22 mouse cellular contexts compared by ENCODE assay signal in the genomic region with DNA sequence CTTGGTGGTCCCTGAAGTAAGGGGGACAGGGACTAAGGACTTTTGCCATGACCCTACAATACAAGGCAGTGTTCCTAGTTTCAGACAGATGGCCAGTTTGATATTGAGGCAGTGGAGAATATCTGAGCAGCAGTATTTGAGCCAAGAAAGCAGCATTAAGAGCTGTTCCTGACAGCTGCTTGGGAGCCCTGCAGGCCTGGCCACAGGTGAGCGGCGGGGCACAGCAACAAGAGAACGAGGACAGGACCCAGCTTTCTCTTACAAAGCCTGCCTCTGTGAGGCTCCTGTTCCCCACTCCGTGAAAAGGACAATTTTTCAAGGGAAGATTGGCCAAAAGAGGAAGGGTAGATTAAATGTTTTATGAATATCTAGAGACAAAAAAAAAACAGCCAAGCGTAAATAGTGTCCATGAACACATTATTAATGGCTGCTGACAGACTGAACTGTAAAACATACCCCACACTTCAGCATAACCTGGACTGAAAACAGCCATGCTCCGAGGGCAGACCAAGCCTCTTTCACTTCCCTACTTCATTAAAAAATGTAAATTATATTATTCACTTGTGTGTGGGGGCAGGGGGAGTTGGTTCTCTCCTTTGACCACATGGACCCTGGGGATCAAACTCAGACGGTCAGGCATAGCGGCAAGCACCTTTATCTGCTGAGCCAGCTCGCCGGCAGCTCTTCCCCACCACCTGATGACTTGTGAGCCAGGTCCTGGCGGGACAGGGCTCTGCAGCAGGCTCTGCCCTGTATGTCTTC. TPM values are rescaled to one million over a fixed set of nuclear protein-coding genes. Genes with fewer than 3 reads are reported as not detected.
DNase-seq lines count a peak whose midpoint lies in the region; ATAC-seq and TF ChIP-seq lines count a peak whose summit lies in the region.
"Had no signal": no experiment of that assay in that cellular context is flagged by ENCODE, and none has a peak within 500 bp of the region (broad histone marks: within the 10 kb centered on the region; RNA-seq: fewer than 3 reads in every experiment).

No protein-coding gene starts in this region.

- H3K4me3 ChIP-seq in hindbrain, postnatal 0 days (ENCODE audit: low read length): no peak overlapping the region
- no peak overlapping the region for H3K4me3 ChIP-seq in hindbrain, embryonic 14.5 days (replicated peaks; ENCODE audit: low read length)
- H3K4me3 ChIP-seq: embryonic facial prominence, embryonic 13.5 days; forebrain, embryonic 12.5 days; heart, adult 2 months; heart, embryonic 15.5 days; hindbrain, embryonic 10.5 days; hindbrain, embryonic 15.5 days had no signal

- no peak overlapping the region for H3K27ac ChIP-seq in hindbrain, postnatal 0 days
- no peak overlapping the region for H3K27ac ChIP-seq in hindbrain, embryonic 14.5 days
- H3K27ac ChIP-seq: embryonic facial prominence, embryonic 13.5 days; forebrain, embryonic 12.5 days; heart, adult 2 months; heart, embryonic 15.5 days; hindbrain, embryonic 10.5 days; hindbrain, embryonic 15.5 days had no signal

- peaks cover 4% of the 10 kb centered on the region; the same call in 1 of the 2 replicates for H3K36me3 ChIP-seq in hindbrain, postnatal 0 days (ENCODE audit: insufficient read depth, low read length)
- H3K36me3 ChIP-seq in hindbrain, embryonic 14.5 days (replicated peaks; ENCODE audit: control insufficient read depth, insufficient read depth): no peaks in the 10 kb centered on the region
- H3K36me3 ChIP-seq: heart, embryonic 15.5 days had no signal

- no peak overlapping the region for H3K4me2 ChIP-seq in hindbrain, postnatal 0 days (ENCODE audit: low read depth, low read length)
- H3K4me2 ChIP-seq in hindbrain, embryonic 14.5 days (replicated peaks): no peak overlapping the region
- H3K4me2 ChIP-seq: embryonic facial prominence, embryonic 13.5 days; forebrain, embryonic 12.5 days; heart, embryonic 11.5 days; heart, embryonic 15.5 days; hindbrain, embryonic 15.5 days had no signal

- no peaks in the 10 kb centered on the region for H3K4me1 ChIP-seq in hindbrain, postnatal 0 days (ENCODE audit: insufficient read depth, low read length)
- no peaks in the 10 kb centered on the region for H3K4me1 ChIP-seq in hindbrain, embryonic 14.5 days (replicated peaks; ENCODE audit: control insufficient read depth, insufficient read depth, low read length)
- H3K4me1 ChIP-seq: embryonic facial prominence, embryonic 13.5 days; forebrain, embryonic 12.5 days; hindbrain, embryonic 10.5 days; hindbrain, embryonic 15.5 days had no signal

- no peaks in the 10 kb centered on the region for H3K9me3 ChIP-seq in hindbrain, postnatal 0 days (ENCODE audit: low read length)
- H3K9me3 ChIP-seq in hindbrain, embryonic 14.5 days (ENCODE audit: control insufficient read depth, low read length): no peaks in the 10 kb centered on the region
- H3K9me3 ChIP-seq: embryonic facial prominence, embryonic 13.5 days; forebrain, embryonic 12.5 days; heart, embryonic 15.5 days; hindbrain, embryonic 10.5 days; hindbrain, embryonic 15.5 days had no signal

- no peak for TF ChIP-seq CTCF in hindbrain, postnatal 0 days (IDR thresholded peaks at IDR 0.05; ENCODE audit: low read depth)

- no peaks in the 10 kb centered on the region for H3K27me3 ChIP-seq in hindbrain, postnatal 0 days (ENCODE audit: insufficient read depth, low read length)
- H3K27me3 ChIP-seq in hindbrain, embryonic 14.5 days (ENCODE audit: control insufficient read depth, insufficient read depth, low read length): no peaks in the 10 kb centered on the region
- H3K27me3 ChIP-seq: embryonic facial prominence, embryonic 13.5 days; forebrain, embryonic 12.5 days; heart, embryonic 15.5 days; hindbrain, embryonic 15.5 days; Patski had no signal

- peak; percentile 9 for DNase-seq in hindbrain, postnatal 0 days (ENCODE audit: low spot score)
- DNase-seq in hindbrain, embryonic 14.5 days (ENCODE audit: low spot score): no peak
- DNase-seq in spleen, adult 18-20 months: peak; percentile 17 to 24
- DNase-seq in spleen, postnatal 4 days (ENCODE audit: low spot score in 2 of 2): no peak
- peak; percentile 32 to 33 for DNase-seq in B cell, adult 2 months
- DNase-seq in brain, adult 2 months (ENCODE audit: low read depth, low spot score): peak; percentile 11
- DNase-seq in layer of hippocampus, adult 9-11 months: no peak
- DNase-seq: adrenal gland, postnatal 14 days; cerebellum, adult 2 months; gastrocnemius, postnatal 10 days; heart, adult 2 months had no signal

- ATAC-seq in hindbrain, postnatal 0 days: peak; percentile 51; the same call in 1 of the 2 replicates
- ATAC-seq in hindbrain, embryonic 14.5 days (ENCODE audit: low FRiP score): no peak
- ATAC-seq: activated CD4-positive, CD25-positive, alpha-beta regulatory T cell, adult 4 months; forebrain, embryonic 16.5 days; inflammation-experienced regulatory T-cells, adult 6 months; Patski had no signal

- no peak overlapping the region for H3K9ac ChIP-seq in hindbrain, postnatal 0 days (replicated peaks; ENCODE audit: low read length)
- H3K9ac ChIP-seq in hindbrain, embryonic 14.5 days: no peak overlapping the region
- H3K9ac ChIP-seq: embryonic facial prominence, embryonic 13.5 days; forebrain, embryonic 12.5 days; heart, embryonic 15.5 days; hindbrain, embryonic 15.5 days had no signal

- WGBS in hindbrain, postnatal 0 days: 74% methylated on average over 11 of the region's 11 CpGs
- 71% methylated on average over 11 of the region's 11 CpGs for WGBS in hindbrain, embryonic 14.5 days

RNA-seq across cellular contexts. Expression of gene Mall, which starts 22.3 kb away (rescaled TPM):
- total RNA-seq in hindbrain, postnatal 0 days (2014; rRNA removed): 1.5 and 1.8 TPM in 2 replicates
- 0.55 and 0.57 TPM in 2 replicates for polyA plus RNA-seq in hindbrain, postnatal 0 days (2015; fragmentation: Nextera tagmentation; extraction: Ambion mirVana)
- 1.3 and 1.4 TPM in 2 replicates for polyA plus RNA-seq in hindbrain, embryonic 14.5 days (2014; fragmentation: Nextera tagmentation; extraction: Ambion mirVana)
- polyA plus RNA-seq: activated CD4-positive, CD25-positive, alpha-beta regulatory T cell, adult 4 months; C2C12; inflammation-experienced regulatory T-cells, adult 6 months had no signal

RNA-seq across cellular contexts. Expression of gene Nphp1, which starts 36.7 kb away (rescaled TPM):
- 11.0 and 11.4 TPM in 2 replicates for total RNA-seq in hindbrain, postnatal 0 days (2014; rRNA removed)
- polyA plus RNA-seq in hindbrain, postnatal 0 days (2015; fragmentation: Nextera tagmentation; extraction: Ambion mirVana): 17.3 and 18.5 TPM in 2 replicates
- polyA plus RNA-seq in hindbrain, embryonic 14.5 days (2014; fragmentation: Nextera tagmentation; extraction: Ambion mirVana): 14.9 and 15.0 TPM in 2 replicates

RNA-seq across cellular contexts. Expression of gene Mtln, which starts 40.3 kb away (rescaled TPM):
- total RNA-seq in hindbrain, postnatal 0 days (2014; rRNA removed): 12.1 and 18.9 TPM in 2 replicates
- polyA plus RNA-seq in hindbrain, postnatal 0 days (2015; fragmentation: Nextera tagmentation; extraction: Ambion mirVana): 60.4 and 71.4 TPM in 2 replicates
- polyA plus RNA-seq in hindbrain, embryonic 14.5 days (2014; fragmentation: Nextera tagmentation; extraction: Ambion mirVana): 46.4 and 50.9 TPM in 2 replicates

Comparison
In these comparisons a context has a peak if more than half of its experiments do, and no peak if none do; other contexts are left out.
1. DNase-seq: peak in hindbrain, postnatal 0 days (single experiment), spleen, adult 18-20 months (2 of 2), B cell, adult 2 months (2 of 2) and brain, adult 2 months (single experiment); none in hindbrain, embryonic 14.5 days (single experiment), spleen, postnatal 4 days (0 of 2) and layer of hippocampus, adult 9-11 months (single experiment).